Mouse (Mus musculus) kidney, adult 18-20 months (tissue): Measurements from ENCODE around the gene Cables2.

ENCODE experiments used
- DNase-seq: peaks from one replicate; pipeline ENCODE4 v3.0.0; 2021

Cables2 gene

GRCm38 (mm10) chr2:180222250-180222649 lies 51.0 kb downstream of the Cables2 start:
- peak; percentile 56 for DNase-seq

DNA sequence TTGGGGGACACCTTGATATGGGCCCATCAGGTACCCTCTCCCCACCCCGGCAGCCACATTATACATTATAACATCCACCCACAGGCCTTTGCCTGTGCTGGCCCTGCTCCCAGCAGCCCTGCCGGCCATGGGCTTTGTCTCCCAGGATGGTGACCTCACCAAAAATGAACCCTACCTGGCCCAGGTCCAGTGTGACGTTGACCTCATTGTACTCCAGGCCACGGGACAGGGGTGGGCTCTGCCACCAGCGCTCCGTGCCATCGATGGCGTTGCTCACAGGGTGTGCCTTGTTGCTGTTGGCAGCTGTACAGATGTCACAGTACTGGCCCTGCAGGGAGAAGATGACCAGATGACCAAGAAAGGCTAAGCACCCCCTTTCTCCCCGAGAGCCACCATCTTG lies 52.2 kb downstream of the Cables2 start:
- peak; percentile 34 for DNase-seq

DNA sequence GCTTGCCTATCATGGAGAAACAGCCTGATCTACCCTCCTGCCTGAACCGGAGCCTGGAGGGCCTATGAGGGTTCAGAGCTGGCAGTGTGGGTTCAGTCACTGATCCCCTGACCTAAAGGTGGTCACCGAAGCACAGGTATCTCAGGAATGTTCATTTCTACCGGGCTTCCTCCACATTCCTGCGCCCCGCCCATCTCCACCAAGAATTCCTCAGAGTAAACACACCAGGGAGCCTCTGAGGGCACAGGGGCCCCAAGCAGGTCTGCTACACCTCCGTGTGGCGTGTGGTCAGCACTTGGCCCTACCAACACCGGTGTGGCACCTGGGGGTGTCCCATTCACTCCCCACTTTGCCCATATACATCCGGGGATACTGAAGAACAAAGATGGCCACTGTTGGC lies 53.1 kb downstream of the Cables2 start:
- peak; percentile 50 for DNase-seq

GRCm38 (mm10) chr2:180219145-180219943 lies 54.0 kb downstream of the Cables2 start:
- DNase-seq: no peak

GRCm38 (mm10) chr2:180218677-180219076 lies 54.6 kb downstream of the Cables2 start:
- peak; percentile 64 for DNase-seq

DNA sequence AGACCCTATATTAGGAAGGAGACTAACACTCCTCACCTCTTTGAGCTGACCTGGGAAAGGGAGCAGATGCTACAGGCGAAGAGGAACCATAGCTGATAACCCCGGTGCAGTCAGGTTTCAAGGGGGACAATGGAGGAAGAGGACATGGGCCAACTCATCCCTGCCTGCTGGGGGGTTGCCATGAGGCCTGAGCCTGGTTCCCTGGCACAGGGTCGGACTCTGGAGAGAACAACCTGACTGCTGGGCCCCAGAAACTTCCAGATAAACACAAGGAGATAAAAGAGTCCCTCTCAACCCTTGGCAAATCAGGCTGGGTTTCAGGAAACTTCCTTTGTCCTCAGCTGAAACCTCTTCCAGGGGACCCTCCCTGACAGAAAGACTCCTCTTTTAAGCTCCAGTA lies 55.1 kb downstream of the Cables2 start:
- no peak for DNase-seq

- DNase-seq: peak; percentile 97
Measured at GRCm38 (mm10) chr2:180217587-180217986, 55.7 kb downstream of the Cables2 start.

GRCm38 (mm10) chr2:180216921-180217320 lies 56.4 kb downstream of the Cables2 start:
- DNase-seq: no peak

DNA sequence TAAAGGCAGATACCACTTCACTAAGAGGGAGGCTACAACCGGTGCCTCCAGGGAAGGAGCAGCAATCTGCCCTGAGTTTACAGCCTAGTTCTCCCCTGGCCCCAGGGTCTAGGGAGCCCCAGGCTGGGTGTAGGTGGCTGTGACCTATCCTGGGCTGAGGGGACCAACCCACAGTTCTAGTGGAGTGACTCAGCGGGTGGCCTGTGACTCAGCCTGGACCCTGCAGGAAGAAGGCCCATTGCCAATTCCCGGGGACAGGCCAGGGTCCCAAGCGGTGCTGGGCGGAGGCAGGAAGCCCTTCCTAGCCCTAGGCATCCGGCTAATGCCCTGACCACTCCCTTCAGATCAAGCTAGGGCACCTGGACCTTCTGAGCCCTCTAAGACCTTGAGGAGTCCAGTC lies 57.3 kb downstream of the Cables2 start:
- peak; percentile 65 for DNase-seq

DNA sequence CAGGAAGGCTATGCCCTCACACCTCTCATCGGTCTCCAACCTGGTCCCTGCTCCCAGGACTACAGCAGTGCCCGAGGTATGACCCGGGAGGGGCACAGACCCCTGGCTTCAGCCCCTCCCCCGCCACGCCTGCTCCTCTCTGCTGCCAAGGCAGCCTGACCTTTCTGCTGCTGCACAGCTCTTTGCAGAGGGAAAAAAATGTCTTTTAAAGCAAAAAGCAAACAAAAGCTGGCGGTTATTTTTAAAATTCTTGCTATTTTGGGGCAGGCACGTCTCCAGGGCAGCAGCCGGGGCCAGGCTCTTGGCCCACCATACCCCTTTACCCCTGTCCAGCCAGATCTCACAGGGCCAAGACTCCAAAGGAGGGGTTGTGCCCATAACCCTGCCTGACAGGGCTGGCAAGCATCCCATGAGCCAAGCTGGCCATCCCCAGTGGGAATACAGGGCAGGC lies 58.3 kb downstream of the Cables2 start:
- peak; percentile 68 for DNase-seq

- peak; percentile 76 for DNase-seq
Measured at GRCm38 (mm10) chr2:180214352-180214978, 58.8 kb downstream of the Cables2 start.

DNA sequence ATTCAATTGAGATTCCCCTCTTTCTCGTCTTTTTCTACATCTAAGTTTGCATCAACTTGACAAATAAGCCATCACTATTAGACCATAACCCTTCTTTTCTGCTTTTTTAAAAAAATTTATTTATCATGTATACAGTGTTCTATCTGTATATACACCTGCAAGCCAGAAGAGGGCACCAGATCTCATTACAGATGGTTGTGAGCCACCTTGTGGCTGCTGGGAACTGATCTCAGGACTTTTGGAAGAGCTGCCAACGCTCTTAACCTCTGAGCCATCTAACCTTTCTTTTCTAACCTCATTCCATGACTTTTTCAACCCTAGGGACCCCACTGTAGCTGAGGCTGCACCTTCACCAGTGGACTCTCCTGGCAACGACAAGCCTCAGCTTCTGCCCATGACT lies 61.0 kb downstream of the Cables2 start:
- no peak for DNase-seq

DNA sequence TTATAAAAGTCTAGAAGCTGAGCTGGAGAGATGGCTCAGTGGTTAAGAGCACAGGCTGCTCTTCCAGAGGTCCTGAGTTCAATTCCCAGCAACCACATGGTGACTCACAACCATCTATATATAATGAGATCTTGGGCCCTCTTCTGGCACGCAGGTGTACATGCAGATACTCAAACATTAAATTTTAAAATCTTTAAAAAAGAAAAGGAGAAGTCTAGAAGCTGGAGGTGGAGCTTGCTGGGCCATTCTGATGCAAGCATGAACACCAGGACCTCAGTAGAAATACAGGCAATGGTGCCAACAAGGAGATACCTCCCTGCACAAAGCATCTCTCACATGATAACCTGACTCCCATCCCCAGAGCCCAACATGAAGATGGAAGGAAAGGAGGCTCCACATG lies 64.3 kb downstream of the Cables2 start:
- DNase-seq: no peak
